Mouse (Mus musculus) ES-CJ7 (cell line): ENCODE results near the gene Cisd1.
"Not testable (repeated sequence)": the region's sequence is repeated elsewhere in the genome, so short reads cannot be mapped to it uniquely, and the experiment has no call there.

ENCODE experiments used
- DNase-seq: peaks from one replicate; pipeline ENCODE4 v3.0.0; 2011; ENCODE audit warnings: low read depth, low spot score

The Cisd1 gene

GRCm38 (mm10) chr10:71344579-71345143 is at the start of gene Cisd1:
Cisd1 (minus strand) TSS chr10:71344954.
- peak; percentile 96 for DNase-seq

DNA sequence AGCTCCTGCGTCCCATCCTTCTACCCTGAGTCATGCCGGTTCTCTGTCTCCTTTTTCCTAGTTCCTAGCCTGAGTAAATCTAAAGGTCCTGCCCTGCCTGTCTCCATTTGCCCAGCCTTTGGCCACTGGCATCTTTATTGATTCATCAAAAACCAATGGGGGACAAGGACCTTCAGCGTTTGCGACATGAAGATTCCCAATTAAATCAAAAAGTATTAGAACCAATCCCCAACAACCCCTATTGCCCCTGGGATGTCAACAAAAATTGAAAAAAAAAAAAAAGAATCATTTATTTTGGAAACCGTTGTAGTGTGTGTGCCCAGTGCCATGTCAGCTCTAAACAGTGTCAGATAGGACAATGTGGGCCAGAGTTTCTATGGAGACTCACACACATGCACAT is 44.6 kb upstream of the Cisd1 start:
- no peak for DNase-seq

DNA sequence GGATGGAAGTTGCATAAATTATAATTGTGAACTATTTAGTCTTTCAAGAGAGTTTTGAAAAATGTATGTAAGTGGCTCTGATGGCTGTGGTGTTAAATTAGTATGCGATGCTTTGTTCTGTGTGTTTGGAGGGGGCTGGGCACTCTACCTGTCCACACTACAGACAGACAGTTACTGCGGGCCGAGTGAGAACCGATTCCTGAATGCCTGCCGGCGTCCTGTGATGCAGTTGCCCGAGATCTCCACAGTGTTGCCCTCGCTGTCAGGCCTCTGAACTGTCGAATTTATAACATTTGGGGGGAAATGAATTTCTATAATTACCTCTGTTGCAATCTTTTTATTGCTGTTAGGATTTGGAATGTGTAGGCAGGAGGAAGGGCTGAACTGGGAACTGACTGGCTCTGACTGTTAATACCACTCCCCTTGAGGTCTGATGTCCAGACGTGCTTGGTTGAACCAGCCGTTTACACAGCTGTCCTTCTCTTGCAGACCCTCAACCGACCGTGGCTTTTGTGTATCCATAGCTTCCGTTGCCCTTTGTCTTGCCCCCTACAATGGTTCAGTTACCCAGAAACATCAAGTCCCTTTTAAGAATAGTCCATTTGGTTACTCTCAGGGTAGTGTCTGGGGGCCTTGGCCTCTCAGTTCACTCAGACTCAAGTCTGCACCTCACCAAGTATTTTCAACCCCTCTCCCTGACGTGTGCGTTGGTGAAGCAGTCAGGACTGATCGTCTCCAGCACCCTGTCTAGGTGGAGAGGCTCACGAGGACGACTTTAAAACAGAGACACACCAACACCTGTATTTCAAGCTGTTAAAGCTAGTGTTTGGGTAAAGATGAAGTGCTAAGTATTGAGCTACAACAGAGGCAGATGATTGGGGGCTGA is 39.6 kb upstream of the Cisd1 start:
- DNase-seq = no peak

DNA sequence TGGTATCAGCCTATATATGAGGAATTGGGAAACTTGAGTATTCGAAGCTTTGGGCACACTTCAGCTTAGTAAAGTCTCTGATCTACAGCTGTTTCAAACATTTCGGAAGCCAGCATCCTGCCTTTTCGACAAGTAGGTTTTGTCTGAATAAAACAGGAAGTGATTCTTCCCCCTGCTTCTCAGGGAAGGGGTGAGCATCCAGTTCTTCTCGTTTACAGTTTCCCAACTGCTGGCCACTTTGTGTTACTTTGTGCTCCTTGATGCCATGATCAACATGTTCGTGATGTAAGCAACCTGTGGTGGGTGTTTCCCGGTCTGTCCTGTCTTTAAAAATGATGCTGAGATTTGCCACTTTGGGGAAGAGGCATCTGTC is 38.8 kb upstream of the Cisd1 start:
- DNase-seq = not testable (repeated sequence)

DNA sequence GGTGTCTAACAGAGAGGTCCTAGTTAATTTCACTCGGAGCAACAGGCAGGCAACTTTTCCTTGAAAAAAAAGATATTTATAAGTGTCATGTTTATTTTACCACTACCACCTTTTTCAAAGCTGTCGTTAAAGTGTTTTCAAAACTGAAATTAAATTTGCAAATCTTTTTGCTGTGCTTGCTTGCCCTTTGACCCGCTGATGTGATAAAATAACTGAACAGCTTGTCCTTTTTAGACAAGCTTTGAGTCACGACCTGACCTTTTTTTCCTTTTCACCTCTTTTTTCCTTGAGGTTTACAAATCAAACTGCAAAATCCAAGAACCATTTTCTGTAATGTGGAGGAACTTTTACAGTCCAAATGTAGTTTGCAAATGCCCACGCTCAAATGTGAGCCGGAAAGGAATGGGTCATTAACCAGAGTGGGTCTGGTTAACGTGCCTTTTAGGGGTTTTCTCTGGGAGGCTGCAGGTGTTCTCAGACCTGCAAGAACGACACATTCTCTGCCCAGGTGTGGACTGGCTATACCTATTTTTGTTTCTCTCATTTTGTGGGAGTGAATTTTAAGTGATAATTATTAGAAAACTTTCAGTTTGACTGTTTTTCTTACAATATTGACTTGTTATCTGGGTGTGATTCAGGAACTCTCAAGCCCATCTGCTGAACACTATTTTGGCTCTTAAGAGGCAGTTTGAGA is 38.3 kb upstream of the Cisd1 start:
- DNase-seq = no peak

GRCm38 (mm10) chr10:71382109-71382508 is 37.4 kb upstream of the Cisd1 start:
- no peak for DNase-seq

GRCm38 (mm10) chr10:71381471-71382033 is 36.8 kb upstream of the Cisd1 start:
- DNase-seq = peak; percentile 22

DNA sequence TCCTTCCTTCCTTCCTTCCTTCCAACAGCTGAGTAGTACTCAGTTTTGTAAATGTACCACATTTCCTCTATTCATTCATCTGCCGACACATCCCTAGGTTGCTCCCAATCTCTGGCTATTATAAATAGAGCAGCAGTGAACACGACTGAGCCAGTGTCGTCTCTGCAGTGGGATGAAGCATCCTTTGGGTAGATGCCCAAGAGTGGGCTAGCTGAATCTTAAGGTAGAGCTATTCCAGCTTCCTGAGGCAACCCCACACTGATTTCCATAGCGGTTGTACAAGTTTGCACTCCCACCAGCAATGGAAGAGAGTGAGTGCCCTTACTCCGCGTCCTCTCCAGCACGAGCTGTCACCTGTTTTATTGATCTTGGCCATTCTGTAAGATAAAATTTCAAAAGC is 35.7 kb upstream of the Cisd1 start:
- no peak for DNase-seq

DNA sequence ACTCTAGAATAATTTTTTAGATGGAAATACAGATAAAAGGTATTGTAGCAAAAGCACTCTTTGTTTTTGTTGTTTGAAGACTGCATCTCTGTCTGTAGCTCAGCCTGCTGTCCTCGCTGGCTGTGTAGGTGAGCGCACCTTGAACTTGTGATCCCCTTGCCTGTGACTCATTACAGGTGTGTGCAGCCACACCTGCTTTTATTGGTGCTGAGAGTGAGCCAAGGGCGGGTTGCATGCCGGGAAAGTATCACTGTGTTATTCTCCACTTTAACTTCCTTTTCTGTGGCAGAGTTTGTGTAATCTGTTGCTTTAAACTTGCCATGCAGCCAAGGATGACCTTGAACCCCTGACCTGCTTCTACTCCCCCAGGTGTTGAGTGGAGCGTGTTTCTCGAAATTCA is 31.3 kb upstream of the Cisd1 start:
- DNase-seq = no peak

DNA sequence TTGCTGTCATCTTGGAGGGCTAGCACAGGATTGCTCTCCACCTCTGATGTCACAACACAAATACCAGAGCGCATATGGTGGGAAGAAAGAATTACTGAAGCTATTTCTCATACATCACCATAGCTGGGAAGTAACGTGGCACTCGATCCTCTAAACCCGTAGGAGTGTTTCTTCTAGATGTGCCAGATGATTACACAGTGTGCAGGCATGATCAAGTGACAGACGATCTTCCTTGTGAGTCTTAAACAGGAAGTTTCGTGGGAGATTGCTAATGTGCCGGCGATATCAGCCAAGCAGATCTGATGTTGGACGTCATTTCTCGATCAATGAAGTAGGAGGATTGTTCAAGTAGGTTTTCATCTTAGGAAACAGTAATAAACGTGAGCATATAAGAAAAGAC is 29.0 kb upstream of the Cisd1 start:
- no peak for DNase-seq

GRCm38 (mm10) chr10:71371881-71372280 is 27.1 kb upstream of the Cisd1 start:
- no peak for DNase-seq

DNA sequence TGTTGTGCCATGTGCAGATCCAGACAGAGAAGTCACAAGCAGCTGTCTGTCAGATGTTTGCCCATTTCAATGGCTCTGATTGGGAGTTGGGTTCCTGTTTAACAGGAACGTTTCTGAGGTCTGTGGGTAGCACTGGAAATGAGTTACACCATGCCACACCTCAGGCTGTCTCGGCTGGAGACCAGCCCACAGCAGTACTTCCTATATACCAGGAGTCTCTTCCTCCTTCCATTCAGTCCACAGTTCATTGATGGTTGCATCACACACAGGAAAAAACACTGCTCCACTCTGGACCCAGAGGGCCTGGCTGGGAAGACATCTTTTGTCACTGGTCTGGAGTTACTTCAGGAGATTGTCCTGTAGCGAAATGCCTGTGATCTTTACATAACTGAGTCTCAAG is 24.7 kb upstream of the Cisd1 start:
- no peak for DNase-seq

GRCm38 (mm10) chr10:71368128-71368940 is 23.6 kb upstream of the Cisd1 start:
- DNase-seq = no peak

- DNase-seq = no peak
These were observed 19.1 kb upstream of the Cisd1 start for GRCm38 (mm10) chr10:71363858-71364257.

DNA sequence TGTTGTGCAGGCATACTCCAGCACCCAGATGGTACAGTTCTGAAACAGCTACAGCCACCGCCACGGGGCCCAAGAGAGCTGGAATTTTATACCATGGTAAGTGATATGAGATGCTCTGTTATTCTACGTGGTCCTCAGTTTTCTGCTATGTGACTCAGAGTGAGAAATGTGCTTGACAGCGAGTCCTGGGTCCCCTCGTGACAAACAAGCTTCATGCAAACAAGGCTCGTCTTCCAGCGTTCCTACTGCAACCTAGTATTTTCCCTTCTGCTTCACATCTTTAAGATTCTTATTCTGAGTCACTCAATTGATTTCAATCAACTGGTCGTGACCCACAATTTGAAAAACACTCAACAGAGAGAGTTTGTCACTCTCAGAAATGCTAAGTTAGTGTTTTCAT is 18.7 kb upstream of the Cisd1 start:
- DNase-seq = no peak

GRCm38 (mm10) chr10:71361836-71362562 is 17.2 kb upstream of the Cisd1 start:
- no peak for DNase-seq

- DNase-seq = no peak
These were observed 16.3 kb upstream of the Cisd1 start for GRCm38 (mm10) chr10:71361044-71361443.

DNA sequence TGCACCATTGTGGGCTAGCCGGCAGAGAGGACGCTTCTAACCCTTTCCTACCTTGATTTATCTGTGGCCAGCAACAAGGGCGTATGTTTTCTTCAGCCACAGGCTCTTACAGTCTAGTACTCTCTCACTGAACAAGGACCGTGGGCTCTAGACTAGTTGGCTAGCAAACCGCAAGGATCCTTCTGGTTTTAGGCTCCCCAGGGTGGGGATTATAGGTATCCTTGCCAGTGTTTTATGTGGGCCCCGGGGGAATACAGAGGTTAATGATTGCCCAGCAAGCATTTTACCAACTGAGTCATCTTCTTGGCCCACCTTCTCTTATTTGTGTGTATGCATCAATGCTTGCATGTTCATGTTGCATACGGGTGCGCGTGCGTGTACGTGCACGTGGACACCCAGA is 10.2 kb upstream of the Cisd1 start:
- DNase-seq = no peak

- DNase-seq = no peak
These were observed 9.1 kb upstream of the Cisd1 start for GRCm38 (mm10) chr10:71353850-71354249.

DNA sequence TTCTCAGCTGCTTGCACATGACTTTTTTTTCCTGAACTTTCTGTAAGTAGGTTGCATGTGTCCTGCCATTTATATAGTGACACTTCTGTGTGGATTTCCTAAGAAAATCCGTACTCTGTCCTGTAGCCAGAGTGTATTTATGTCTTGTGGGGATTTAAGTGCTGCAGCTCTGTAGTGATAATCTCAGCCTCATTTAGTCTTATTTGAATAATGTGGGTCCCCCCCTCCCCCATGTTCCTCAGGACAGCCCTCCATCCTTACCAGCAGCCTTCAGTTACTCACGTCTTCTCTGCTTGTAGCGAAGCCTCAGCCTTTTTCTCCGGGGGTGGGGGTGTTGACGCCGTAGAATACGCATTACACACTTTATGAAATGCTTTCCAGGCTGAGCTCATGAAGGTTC is 6.5 kb upstream of the Cisd1 start:
- no peak for DNase-seq

DNA sequence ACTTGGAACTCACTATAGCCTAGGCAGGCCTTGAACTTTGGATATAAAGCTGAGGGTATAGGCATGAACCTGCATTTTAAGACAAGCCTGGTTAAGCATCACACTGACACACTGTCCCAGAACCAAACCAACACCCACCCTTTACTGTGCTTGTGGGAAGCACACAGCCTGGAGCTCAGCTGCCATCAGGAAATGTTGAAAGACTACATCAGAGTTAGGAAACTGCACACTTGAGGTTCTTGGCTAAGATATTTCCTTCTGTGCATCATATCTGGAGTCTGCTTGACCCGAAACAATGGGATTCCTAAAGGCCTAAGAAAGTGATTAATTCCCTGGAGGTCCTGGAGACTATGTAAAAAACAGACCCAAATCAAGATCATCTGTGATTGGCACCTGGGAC is 4.5 kb upstream of the Cisd1 start:
- DNase-seq = no peak
